Mouse (Mus musculus): ENCODE data around the gene Tulp4. TPM values are rescaled to one million over a fixed set of nuclear protein-coding genes. Genes with fewer than 3 reads are reported as not detected.
"Not testable (repeated sequence)": the region's sequence is repeated elsewhere in the genome, so short reads cannot be mapped to it uniquely, and the experiment has no call there.

The Tulp4 gene
- polyA plus RNA-seq, 1 experiment, result 58.8 TPM

DNA sequence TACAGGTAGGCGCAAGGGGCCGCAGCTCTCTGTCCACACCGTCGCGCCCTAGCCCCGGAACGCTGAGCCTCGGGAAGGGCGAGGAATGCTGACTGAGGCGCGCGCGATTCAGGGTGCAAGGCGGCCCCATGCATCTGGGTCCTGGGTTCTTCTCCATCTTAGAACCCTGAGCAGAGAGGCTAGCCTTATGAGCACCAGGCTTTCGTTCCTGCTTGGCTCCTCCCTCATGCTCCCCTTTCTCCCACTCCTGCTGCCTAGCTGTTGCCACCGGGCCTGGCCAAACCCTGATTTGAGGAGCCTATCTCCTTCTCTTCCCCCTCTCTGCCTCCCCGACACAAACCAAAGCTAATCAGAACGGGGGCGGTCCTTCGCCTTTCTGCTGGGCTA is 150.8 kb downstream of the Tulp4 start:
- H3K27me3 ChIP-seq (ENCODE audit: control insufficient read depth, insufficient read depth, low read length); H3K36me3 ChIP-seq (ENCODE audit: control insufficient read depth, insufficient read depth, low read length); DNase-seq; H3K4me3 ChIP-seq (ENCODE audit: control insufficient read depth, insufficient read depth, low read length); H3K27ac ChIP-seq (ENCODE audit: control insufficient read depth, insufficient read depth, low read length); H3K4me1 ChIP-seq (replicated peaks; ENCODE audit: control insufficient read depth, insufficient read depth, low read length): not testable (repeated sequence)
- WGBS, result 14% methylated on average over 19 of the region's 20 CpGs

DNA sequence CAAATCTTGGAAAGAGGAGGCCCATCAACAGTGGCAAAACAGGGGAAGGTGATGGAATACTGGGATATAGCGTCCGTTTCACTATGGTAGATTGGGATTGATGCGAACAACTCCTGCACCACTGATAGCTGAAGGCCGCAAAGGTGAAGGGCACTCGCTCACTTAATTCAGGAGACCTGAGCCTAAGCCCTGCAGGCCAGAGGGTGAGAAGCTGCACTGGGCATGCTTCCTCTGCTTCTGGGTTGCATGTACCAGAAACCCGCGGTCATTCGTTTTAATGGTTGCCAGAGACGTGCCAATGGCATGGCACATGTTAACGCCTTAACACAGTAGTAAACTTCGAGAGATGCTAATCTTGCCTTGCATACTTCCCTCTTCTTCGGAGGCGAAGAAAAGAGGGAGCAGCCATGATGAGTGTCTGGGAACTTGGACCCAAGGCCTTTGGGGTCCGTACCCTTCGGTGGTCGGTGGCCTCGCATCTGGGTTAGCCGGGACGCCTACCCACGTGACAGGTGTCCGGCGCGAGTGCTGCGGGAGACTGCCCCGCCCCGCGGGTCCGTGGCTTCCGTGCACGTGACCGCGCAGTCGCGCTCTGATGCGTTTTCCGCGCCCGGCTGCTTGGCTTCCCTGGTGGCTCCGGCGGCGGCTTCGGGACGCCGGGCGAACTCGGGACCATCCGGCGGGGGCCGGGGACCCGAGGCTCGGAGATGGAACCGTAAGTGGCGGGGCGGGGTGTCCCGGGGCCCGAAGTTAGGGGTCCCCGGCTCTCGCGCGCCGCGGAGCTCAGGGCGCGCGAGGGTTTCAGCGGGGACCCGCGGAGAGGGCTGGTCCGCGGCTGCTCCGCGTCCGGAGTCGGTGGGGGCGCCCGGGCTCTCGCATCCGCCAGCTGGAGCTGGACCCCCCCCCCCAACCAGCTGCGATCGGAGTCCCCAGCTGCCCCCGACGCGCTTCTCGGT is 163.9 kb downstream of the Tulp4 start:
- not testable (repeated sequence) for H3K27ac ChIP-seq (ENCODE audit: control insufficient read depth, insufficient read depth, low read length); H3K27me3 ChIP-seq (ENCODE audit: control insufficient read depth, insufficient read depth, low read length); H3K36me3 ChIP-seq (ENCODE audit: control insufficient read depth, insufficient read depth, low read length); H3K4me1 ChIP-seq (replicated peaks; ENCODE audit: control insufficient read depth, insufficient read depth, low read length)
- WGBS, result 1% methylated on average over 72 of the region's 84 CpGs
- peak; percentile 19 for DNase-seq
- peak overlapping the region; percentile 58 for H3K4me3 ChIP-seq (ENCODE audit: control insufficient read depth, insufficient read depth, low read length)

DNA sequence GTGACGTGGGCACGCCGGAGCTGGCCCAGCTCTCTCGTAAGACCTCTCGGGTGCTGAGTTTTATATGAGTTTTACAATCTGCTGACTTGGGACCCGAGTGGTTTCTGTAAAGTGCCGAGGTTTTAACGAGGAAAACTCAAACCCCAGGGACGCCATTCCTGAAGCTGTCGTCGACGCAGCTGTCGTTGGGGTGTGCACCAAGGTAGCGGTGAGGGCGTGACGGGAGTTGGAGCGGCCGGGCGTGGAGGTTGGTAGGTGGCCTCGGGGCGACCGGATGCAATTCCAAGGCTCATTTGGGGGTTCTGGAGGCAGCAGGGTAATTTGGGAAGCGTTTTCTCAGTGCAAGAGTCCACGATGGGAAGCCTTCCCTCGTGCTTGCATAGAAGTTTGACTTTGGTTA is 164.6 kb downstream of the Tulp4 start:
- not testable (repeated sequence) for H3K27me3 ChIP-seq (ENCODE audit: control insufficient read depth, insufficient read depth, low read length); H3K4me1 ChIP-seq (replicated peaks; ENCODE audit: control insufficient read depth, insufficient read depth, low read length); H3K27ac ChIP-seq (ENCODE audit: control insufficient read depth, insufficient read depth, low read length); DNase-seq; H3K36me3 ChIP-seq (ENCODE audit: control insufficient read depth, insufficient read depth, low read length)
- peak overlapping the region; percentile 58 for H3K4me3 ChIP-seq (ENCODE audit: control insufficient read depth, insufficient read depth, low read length)
- under 1% methylated on average over 25 of the region's 25 CpGs for WGBS

DNA sequence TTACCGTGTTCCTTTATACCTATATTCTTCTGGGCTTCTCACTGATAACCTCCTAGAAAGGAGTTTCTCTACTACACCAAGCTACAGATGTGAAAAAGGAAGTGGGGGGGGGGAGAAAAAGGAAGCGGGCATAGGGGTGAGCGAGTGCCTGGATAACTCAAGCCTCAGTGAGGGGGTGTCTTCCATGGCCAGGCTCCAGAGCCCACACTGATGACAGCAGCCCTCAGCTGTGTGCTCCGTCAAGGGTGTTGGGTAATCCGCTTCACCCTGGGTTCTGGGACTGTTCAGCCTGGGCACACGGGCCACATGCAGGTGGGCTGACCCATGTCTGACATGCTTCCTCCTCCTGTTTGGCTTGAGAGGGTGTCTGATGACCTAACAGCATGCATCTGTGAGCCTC is 165.7 kb downstream of the Tulp4 start:
- not testable (repeated sequence) for H3K27ac ChIP-seq (ENCODE audit: control insufficient read depth, insufficient read depth, low read length); H3K4me3 ChIP-seq (ENCODE audit: control insufficient read depth, insufficient read depth, low read length); DNase-seq; H3K27me3 ChIP-seq (ENCODE audit: control insufficient read depth, insufficient read depth, low read length); H3K4me1 ChIP-seq (replicated peaks; ENCODE audit: control insufficient read depth, insufficient read depth, low read length); H3K36me3 ChIP-seq (ENCODE audit: control insufficient read depth, insufficient read depth, low read length)
- 29% methylated on average over 6 of the region's 6 CpGs for WGBS

DNA sequence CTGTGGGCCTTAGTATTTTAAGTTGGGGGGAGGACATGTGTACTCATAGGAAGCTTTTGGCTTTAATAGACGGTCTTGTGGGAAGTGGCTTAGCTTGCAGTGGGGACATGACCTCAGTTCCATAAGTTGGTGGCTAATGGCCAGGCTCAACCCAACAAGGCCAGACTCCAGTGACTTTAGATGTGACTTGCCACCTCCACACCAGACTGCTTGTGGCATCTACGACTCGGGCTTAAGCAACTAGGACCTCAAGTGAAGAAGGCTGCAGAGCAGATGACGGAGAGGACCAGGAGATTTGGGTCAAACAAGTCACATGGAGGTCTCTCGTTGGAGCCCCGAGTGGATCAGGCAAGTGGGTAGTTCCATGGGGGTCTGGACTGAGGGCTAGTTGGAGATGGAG is 168.5 kb downstream of the Tulp4 start:
- not testable (repeated sequence) for DNase-seq; H3K27me3 ChIP-seq (ENCODE audit: control insufficient read depth, insufficient read depth, low read length); H3K27ac ChIP-seq (ENCODE audit: control insufficient read depth, insufficient read depth, low read length); H3K4me1 ChIP-seq (replicated peaks; ENCODE audit: control insufficient read depth, insufficient read depth, low read length); H3K4me3 ChIP-seq (ENCODE audit: control insufficient read depth, insufficient read depth, low read length); H3K36me3 ChIP-seq (ENCODE audit: control insufficient read depth, insufficient read depth, low read length)
- WGBS, result 96% methylated on average over 6 of the region's 6 CpGs

DNA sequence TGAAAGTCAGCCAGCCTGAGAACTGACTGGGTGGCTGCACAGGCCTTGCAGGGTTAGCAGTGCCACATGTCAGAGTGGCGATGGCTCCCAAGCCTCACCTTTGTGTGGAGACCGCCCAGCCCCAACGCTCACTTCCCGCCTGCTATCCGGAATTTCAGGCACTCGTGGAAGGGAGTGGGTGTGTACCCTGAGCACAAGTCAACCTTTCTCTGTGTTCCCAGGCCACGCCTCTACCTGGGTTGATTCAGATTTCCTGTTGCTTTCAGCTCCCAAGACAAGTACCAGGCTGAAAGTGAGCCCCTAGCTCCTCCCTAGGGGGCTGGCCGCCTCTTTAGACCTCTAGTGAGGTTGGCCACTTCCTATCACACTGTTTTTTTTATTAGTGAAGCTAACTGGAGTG is 173.0 kb downstream of the Tulp4 start:
- not testable (repeated sequence) for H3K4me3 ChIP-seq (ENCODE audit: control insufficient read depth, insufficient read depth, low read length); H3K36me3 ChIP-seq (ENCODE audit: control insufficient read depth, insufficient read depth, low read length); H3K27me3 ChIP-seq (ENCODE audit: control insufficient read depth, insufficient read depth, low read length); H3K4me1 ChIP-seq (replicated peaks; ENCODE audit: control insufficient read depth, insufficient read depth, low read length); DNase-seq; H3K27ac ChIP-seq (ENCODE audit: control insufficient read depth, insufficient read depth, low read length)
- WGBS, result 64% methylated on average over 8 of the region's 8 CpGs

DNA sequence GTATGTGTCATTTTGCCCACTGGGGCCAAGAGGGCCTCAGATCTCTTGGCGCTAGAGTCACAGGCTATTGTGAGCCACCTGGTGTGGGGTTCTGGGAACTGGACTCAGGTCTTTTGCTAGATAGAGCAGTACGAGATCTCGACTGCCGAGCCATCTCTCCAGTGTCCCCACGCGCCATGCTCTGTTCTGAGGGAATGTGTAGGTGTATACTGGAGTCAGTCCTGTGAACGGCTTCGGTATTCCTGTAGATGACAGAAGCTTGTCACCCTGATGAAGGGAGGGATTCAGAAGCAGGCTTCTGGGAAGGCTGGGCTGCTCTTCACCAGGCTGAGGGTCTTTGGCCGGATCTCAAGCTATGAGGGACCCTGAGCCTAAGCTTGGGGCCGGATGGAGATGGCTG is 173.5 kb downstream of the Tulp4 start:
- H3K36me3 ChIP-seq (ENCODE audit: control insufficient read depth, insufficient read depth, low read length), result not testable (repeated sequence)
- 98% methylated on average over 10 of the region's 10 CpGs for WGBS

DNA sequence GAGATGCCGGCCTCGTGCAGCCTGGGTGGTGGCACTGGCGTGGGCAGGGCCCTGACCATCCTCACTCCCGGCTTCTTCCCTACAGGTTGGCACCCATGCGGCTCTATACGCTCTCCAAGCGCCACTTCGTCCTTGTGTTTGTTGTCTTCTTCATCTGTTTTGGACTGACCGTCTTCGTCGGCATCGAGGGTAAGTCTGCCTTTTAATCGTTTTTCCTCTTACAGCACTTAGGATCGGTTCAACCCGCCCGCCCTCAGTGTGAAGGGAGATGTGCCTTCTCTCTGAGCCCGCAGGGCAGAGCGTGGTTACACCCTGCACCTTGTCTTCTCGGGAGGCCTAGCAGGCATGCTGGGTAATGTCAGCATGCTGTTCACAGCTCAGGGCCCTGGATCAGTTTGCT is 174.3 kb downstream of the Tulp4 start:
- not testable (repeated sequence) for DNase-seq; H3K36me3 ChIP-seq (ENCODE audit: control insufficient read depth, insufficient read depth, low read length); H3K27me3 ChIP-seq (ENCODE audit: control insufficient read depth, insufficient read depth, low read length); H3K4me3 ChIP-seq (ENCODE audit: control insufficient read depth, insufficient read depth, low read length); H3K4me1 ChIP-seq (replicated peaks; ENCODE audit: control insufficient read depth, insufficient read depth, low read length); H3K27ac ChIP-seq (ENCODE audit: control insufficient read depth, insufficient read depth, low read length)
- WGBS, result 99% methylated on average over 19 of the region's 19 CpGs

More for the DNA sequence above, 173.5 kb downstream of the Tulp4 start:
- not testable (repeated sequence) for H3K27ac ChIP-seq (ENCODE audit: control insufficient read depth, insufficient read depth, low read length); H3K4me1 ChIP-seq (replicated peaks; ENCODE audit: control insufficient read depth, insufficient read depth, low read length); H3K4me3 ChIP-seq (ENCODE audit: control insufficient read depth, insufficient read depth, low read length); H3K27me3 ChIP-seq (ENCODE audit: control insufficient read depth, insufficient read depth, low read length); DNase-seq

DNA sequence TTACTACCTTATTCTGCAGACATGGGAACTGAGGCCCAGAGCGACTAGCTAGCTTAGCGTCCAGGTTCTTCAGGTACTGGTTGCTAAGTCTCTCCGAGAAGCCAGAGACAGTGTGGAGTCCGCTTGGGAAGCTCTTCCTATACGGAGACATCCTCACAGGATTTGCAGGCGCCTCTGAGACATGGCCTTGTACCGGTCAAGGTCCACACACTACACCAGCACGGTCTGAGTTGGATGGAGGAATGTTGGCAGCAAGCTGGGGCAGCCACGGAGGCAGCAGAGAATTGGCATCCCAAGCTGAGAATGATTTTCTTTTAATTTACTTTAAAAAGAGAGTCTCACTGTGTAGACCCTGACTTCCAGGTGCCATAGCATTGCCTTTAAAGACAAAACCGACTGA is 176.9 kb downstream of the Tulp4 start:
- WGBS, result 97% methylated on average over 7 of the region's 10 CpGs
- H3K27me3 ChIP-seq (ENCODE audit: control insufficient read depth, insufficient read depth, low read length); H3K4me1 ChIP-seq (replicated peaks; ENCODE audit: control insufficient read depth, insufficient read depth, low read length); H3K27ac ChIP-seq (ENCODE audit: control insufficient read depth, insufficient read depth, low read length); DNase-seq; H3K4me3 ChIP-seq (ENCODE audit: control insufficient read depth, insufficient read depth, low read length); H3K36me3 ChIP-seq (ENCODE audit: control insufficient read depth, insufficient read depth, low read length): not testable (repeated sequence)

DNA sequence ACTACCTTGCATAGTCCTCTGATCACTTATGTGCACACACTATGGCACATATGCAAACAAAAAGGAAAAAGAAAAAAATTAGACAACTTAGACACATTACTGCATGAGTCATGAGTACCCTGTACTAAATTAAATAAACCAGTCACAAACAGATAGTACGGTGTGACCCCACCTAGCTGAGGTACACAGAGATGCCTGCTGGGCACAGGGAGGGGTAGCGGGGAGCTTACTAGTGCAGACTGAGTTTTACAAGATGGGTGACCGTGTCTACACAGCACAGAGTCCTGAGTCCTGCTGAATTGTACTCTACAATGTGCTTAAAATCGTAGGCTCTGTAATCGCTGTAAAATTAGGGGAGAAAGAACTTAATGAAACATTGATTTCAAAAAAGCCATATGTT is 179.9 kb downstream of the Tulp4 start:
- H3K27ac ChIP-seq (ENCODE audit: control insufficient read depth, insufficient read depth, low read length); H3K4me1 ChIP-seq (replicated peaks; ENCODE audit: control insufficient read depth, insufficient read depth, low read length); H3K36me3 ChIP-seq (ENCODE audit: control insufficient read depth, insufficient read depth, low read length); H3K4me3 ChIP-seq (ENCODE audit: control insufficient read depth, insufficient read depth, low read length); H3K27me3 ChIP-seq (ENCODE audit: control insufficient read depth, insufficient read depth, low read length); DNase-seq: not testable (repeated sequence)
- 99% methylated on average over 5 of the region's 5 CpGs for WGBS

DNA sequence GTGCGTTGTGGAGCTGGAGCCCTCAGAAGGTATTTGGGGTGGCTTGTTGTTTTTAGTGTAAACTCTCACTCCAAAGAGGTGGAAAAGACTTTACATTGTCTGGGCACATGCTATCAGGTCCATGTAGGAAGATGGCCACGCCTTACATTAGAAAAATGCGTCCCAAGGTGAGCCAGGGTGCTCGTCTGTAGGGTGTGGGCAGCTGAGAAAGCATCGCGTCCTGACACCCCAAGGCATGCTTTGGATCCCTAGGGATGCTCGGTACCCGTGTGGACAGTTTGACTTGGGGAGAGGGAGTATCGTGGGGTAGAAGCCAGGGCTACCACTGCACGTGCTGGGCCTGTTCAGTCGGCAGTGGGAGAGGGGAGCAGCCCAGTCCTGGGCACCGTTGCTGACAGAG is 182.8 kb downstream of the Tulp4 start:
- not testable (repeated sequence) for H3K36me3 ChIP-seq (ENCODE audit: control insufficient read depth, insufficient read depth, low read length); H3K4me1 ChIP-seq (replicated peaks; ENCODE audit: control insufficient read depth, insufficient read depth, low read length); H3K4me3 ChIP-seq (ENCODE audit: control insufficient read depth, insufficient read depth, low read length); DNase-seq; H3K27me3 ChIP-seq (ENCODE audit: control insufficient read depth, insufficient read depth, low read length); H3K27ac ChIP-seq (ENCODE audit: control insufficient read depth, insufficient read depth, low read length)
- WGBS, result 97% methylated on average over 12 of the region's 12 CpGs
